Mouse (Mus musculus): ENCODE data around the gene Dennd2a. TPM values are rescaled to one million over a fixed set of nuclear protein-coding genes. Genes with fewer than 3 reads are reported as not detected.

Gene Dennd2a
- polyA plus RNA-seq, 1 experiment from 2014 or later, result 15.6 TPM

- Histone ChIP-seq H3K36me3 (ENCODE audit: control insufficient read depth, insufficient read depth, low read length) (no peaks in the 10 kb centered on the region), H3K27ac (ENCODE audit: low read length) (peak overlapping the region; percentile 19), H3K9ac (ENCODE audit: low read depth, low read length) (peak overlapping the region; percentile 8; the same call in 1 of the 2 replicates), H3K4me3 (ENCODE audit: low read depth, low read length) (no peak overlapping the region), H3K27me3 (ENCODE audit: control insufficient read depth, insufficient read depth, low read depth, low read length) (no peaks in the 10 kb centered on the region), H3K4me2 (ENCODE audit: low read length) (no peak overlapping the region), H3K4me1 (ENCODE audit: control insufficient read depth, insufficient read depth, low read length) (peaks cover 43% of the 10 kb centered on the region), H3K9me3 (replicated peaks; ENCODE audit: control insufficient read depth, low read length, poor library complexity, severe bottlenecking) (no peaks in the 10 kb centered on the region)
- WGBS, result 22% methylated on average over 15 of the region's 15 CpGs
- ATAC-seq, result no peak
These were observed 13.8 kb downstream of the Dennd2a start for GRCm38 (mm10) chr6:39543769-39544420.

- H3K9me3 ChIP-seq (replicated peaks; ENCODE audit: control insufficient read depth, low read length, poor library complexity, severe bottlenecking), result no peaks in the 10 kb centered on the region
- no peaks in the 10 kb centered on the region for H3K27me3 ChIP-seq (ENCODE audit: control insufficient read depth, insufficient read depth, low read depth, low read length)
- H3K27ac ChIP-seq (ENCODE audit: low read length), result peak overlapping the region; percentile 19
- peaks cover 43% of the 10 kb centered on the region for H3K4me1 ChIP-seq (ENCODE audit: control insufficient read depth, insufficient read depth, low read length)
- peak; percentile 81 for ATAC-seq
- H3K36me3 ChIP-seq (ENCODE audit: control insufficient read depth, insufficient read depth, low read length), result no peaks in the 10 kb centered on the region
- no peak overlapping the region for H3K4me3 ChIP-seq (ENCODE audit: low read depth, low read length)
- WGBS, result 15% methylated on average over 15 of the region's 15 CpGs
- no peak overlapping the region for H3K4me2 ChIP-seq (ENCODE audit: low read length)
- peak overlapping the region; percentile 8; the same call in 1 of the 2 replicates for H3K9ac ChIP-seq (ENCODE audit: low read depth, low read length)
These were observed 14.8 kb downstream of the Dennd2a start for GRCm38 (mm10) chr6:39542631-39543597.

GRCm38 (mm10) chr6:39540563-39540962 is 17.1 kb downstream of the Dennd2a start:
- 50% methylated on average over 2 of the region's 2 CpGs for WGBS
- Histone ChIP-seq H3K4me3 (ENCODE audit: low read depth, low read length) (no peak overlapping the region), H3K27me3 (ENCODE audit: control insufficient read depth, insufficient read depth, low read depth, low read length) (no peaks in the 10 kb centered on the region), H3K9me3 (replicated peaks; ENCODE audit: control insufficient read depth, low read length, poor library complexity, severe bottlenecking) (no peaks in the 10 kb centered on the region), H3K9ac (ENCODE audit: low read depth, low read length) (no peak overlapping the region), H3K4me2 (ENCODE audit: low read length) (no peak overlapping the region), H3K27ac (ENCODE audit: low read length) (no peak overlapping the region), H3K4me1 (ENCODE audit: control insufficient read depth, insufficient read depth, low read length) (peaks cover 35% of the 10 kb centered on the region), H3K36me3 (ENCODE audit: control insufficient read depth, insufficient read depth, low read length) (no peaks in the 10 kb centered on the region)
- ATAC-seq, result no peak

- peak overlapping the region; percentile 37 for H3K4me2 ChIP-seq (ENCODE audit: low read length)
- peak overlapping the region; percentile 8; the same call in 1 of the 2 replicates for H3K27ac ChIP-seq (ENCODE audit: low read length)
- WGBS, result 16% methylated on average over 7 of the region's 7 CpGs
- H3K4me3 ChIP-seq (ENCODE audit: low read depth, low read length), result no peak overlapping the region
- H3K9me3 ChIP-seq (replicated peaks; ENCODE audit: control insufficient read depth, low read length, poor library complexity, severe bottlenecking), result no peaks in the 10 kb centered on the region
- no peaks in the 10 kb centered on the region for H3K27me3 ChIP-seq (ENCODE audit: control insufficient read depth, insufficient read depth, low read depth, low read length)
- H3K4me1 ChIP-seq (ENCODE audit: control insufficient read depth, insufficient read depth, low read length), result peaks cover 31% of the 10 kb centered on the region
- H3K9ac ChIP-seq (ENCODE audit: low read depth, low read length), result no peak overlapping the region
- H3K36me3 ChIP-seq (ENCODE audit: control insufficient read depth, insufficient read depth, low read length), result no peaks in the 10 kb centered on the region
- no peak for ATAC-seq
These were observed 17.9 kb downstream of the Dennd2a start for GRCm38 (mm10) chr6:39539679-39540155.

GRCm38 (mm10) chr6:39538227-39538626 is 19.4 kb downstream of the Dennd2a start:
- WGBS, result 82% methylated on average over 8 of the region's 8 CpGs
- H3K4me2 ChIP-seq (ENCODE audit: low read length), result no peak overlapping the region
- no peak overlapping the region for H3K27ac ChIP-seq (ENCODE audit: low read length)
- H3K9ac ChIP-seq (ENCODE audit: low read depth, low read length), result no peak overlapping the region
- H3K4me3 ChIP-seq (ENCODE audit: low read depth, low read length), result no peak overlapping the region
- ATAC-seq, result no peak
- peaks cover 18% of the 10 kb centered on the region for H3K4me1 ChIP-seq (ENCODE audit: control insufficient read depth, insufficient read depth, low read length)
- no peaks in the 10 kb centered on the region for H3K27me3 ChIP-seq (ENCODE audit: control insufficient read depth, insufficient read depth, low read depth, low read length)
- H3K36me3 ChIP-seq (ENCODE audit: control insufficient read depth, insufficient read depth, low read length), result no peaks in the 10 kb centered on the region
- no peaks in the 10 kb centered on the region for H3K9me3 ChIP-seq (replicated peaks; ENCODE audit: control insufficient read depth, low read length, poor library complexity, severe bottlenecking)

GRCm38 (mm10) chr6:39537276-39537675 is 20.4 kb downstream of the Dennd2a start:
- no peak overlapping the region for H3K4me3 ChIP-seq (ENCODE audit: low read depth, low read length)
- peaks cover 11% of the 10 kb centered on the region for H3K4me1 ChIP-seq (ENCODE audit: control insufficient read depth, insufficient read depth, low read length)
- H3K27ac ChIP-seq (ENCODE audit: low read length), result no peak overlapping the region
- no peaks in the 10 kb centered on the region for H3K27me3 ChIP-seq (ENCODE audit: control insufficient read depth, insufficient read depth, low read depth, low read length)
- no peak overlapping the region for H3K4me2 ChIP-seq (ENCODE audit: low read length)
- over 99% methylated on average over 5 of the region's 5 CpGs for WGBS
- no peaks in the 10 kb centered on the region for H3K9me3 ChIP-seq (replicated peaks; ENCODE audit: control insufficient read depth, low read length, poor library complexity, severe bottlenecking)
- ATAC-seq, result no peak
- H3K9ac ChIP-seq (ENCODE audit: low read depth, low read length), result no peak overlapping the region
- no peaks in the 10 kb centered on the region for H3K36me3 ChIP-seq (ENCODE audit: control insufficient read depth, insufficient read depth, low read length)

GRCm38 (mm10) chr6:39536621-39537020 is 21.0 kb downstream of the Dennd2a start:
- no peak overlapping the region for H3K4me2 ChIP-seq (ENCODE audit: low read length)
- 61% methylated on average over 1 of the region's 1 CpGs for WGBS
- H3K9ac ChIP-seq (ENCODE audit: low read depth, low read length), result no peak overlapping the region
- no peaks in the 10 kb centered on the region for H3K27me3 ChIP-seq (ENCODE audit: control insufficient read depth, insufficient read depth, low read depth, low read length)
- H3K27ac ChIP-seq (ENCODE audit: low read length), result no peak overlapping the region
- H3K4me1 ChIP-seq (ENCODE audit: control insufficient read depth, insufficient read depth, low read length), result peaks cover 11% of the 10 kb centered on the region
- H3K9me3 ChIP-seq (replicated peaks; ENCODE audit: control insufficient read depth, low read length, poor library complexity, severe bottlenecking), result no peaks in the 10 kb centered on the region
- no peaks in the 10 kb centered on the region for H3K36me3 ChIP-seq (ENCODE audit: control insufficient read depth, insufficient read depth, low read length)
- no peak overlapping the region for H3K4me3 ChIP-seq (ENCODE audit: low read depth, low read length)
- no peak for ATAC-seq

- H3K9me3 ChIP-seq (replicated peaks; ENCODE audit: control insufficient read depth, low read length, poor library complexity, severe bottlenecking), result no peaks in the 10 kb centered on the region
These were observed 22.7 kb downstream of the Dennd2a start for GRCm38 (mm10) chr6:39534944-39535343.

More at GRCm38 (mm10) chr6:39534944-39535343, 22.7 kb downstream of the Dennd2a start:
- Histone ChIP-seq H3K4me3 (ENCODE audit: low read depth, low read length) (no peak overlapping the region), H3K36me3 (ENCODE audit: control insufficient read depth, insufficient read depth, low read length) (no peaks in the 10 kb centered on the region), H3K27me3 (ENCODE audit: control insufficient read depth, insufficient read depth, low read depth, low read length) (no peaks in the 10 kb centered on the region), H3K4me1 (ENCODE audit: control insufficient read depth, insufficient read depth, low read length) (peaks cover 7% of the 10 kb centered on the region), H3K4me2 (ENCODE audit: low read length) (no peak overlapping the region), H3K27ac (ENCODE audit: low read length) (no peak overlapping the region), H3K9ac (ENCODE audit: low read depth, low read length) (no peak overlapping the region)
- ATAC-seq, result no peak

All from midbrain, embryonic 16.5 days (tissue).